Mouse (Mus musculus) lung, postnatal 14 days (tissue): ENCODE data around the gene Hist1h4f.
A peak's percentile ranks its signal among the peaks of the same experiment; 100 is the strongest.

ENCODE experiments used
- DNase-seq: peaks from one replicate; pipeline ENCODE4 v3.0.0; 2021

Hist1h4f gene

GRCm38 (mm10) chr13:23532262-23533075 is 19.0 kb downstream of the Hist1h4f start:
- no peak for DNase-seq

- DNase-seq = peak; percentile 97
Measured at GRCm38 (mm10) chr13:23530901-23531875, 20.3 kb downstream of the Hist1h4f start, which contains the start of gene Hist1h4h. Gene Hist1h4h, plus strand, starts transcription at chr13:23531050.

- peak; percentile 70 for DNase-seq
Measured at GRCm38 (mm10) chr13:23530181-23530900, 21.1 kb downstream of the Hist1h4f start.

GRCm38 (mm10) chr13:23529480-23530165 is 21.8 kb downstream of the Hist1h4f start:
- DNase-seq = no peak

- DNase-seq = no peak
Measured at GRCm38 (mm10) chr13:23529005-23529404, 22.4 kb downstream of the Hist1h4f start.

- DNase-seq = peak; percentile 96
Measured at GRCm38 (mm10) chr13:23526312-23526711, 25.1 kb downstream of the Hist1h4f start.

- DNase-seq = no peak
Measured at GRCm38 (mm10) chr13:23525901-23526300, 25.5 kb downstream of the Hist1h4f start.

- peak; percentile 77 for DNase-seq
Measured at GRCm38 (mm10) chr13:23524654-23525053, 26.8 kb downstream of the Hist1h4f start.

- no peak for DNase-seq
Measured at GRCm38 (mm10) chr13:23523976-23524375, 27.5 kb downstream of the Hist1h4f start.

GRCm38 (mm10) chr13:23521703-23522102 is 29.7 kb downstream of the Hist1h4f start:
- DNase-seq = peak; percentile 80

- DNase-seq = peak; percentile 84
Measured at GRCm38 (mm10) chr13:23519416-23519815, 32.0 kb downstream of the Hist1h4f start.

- DNase-seq = peak; percentile 88
Measured at GRCm38 (mm10) chr13:23518885-23519284, 32.6 kb downstream of the Hist1h4f start.

GRCm38 (mm10) chr13:23518295-23518603 is 33.2 kb downstream of the Hist1h4f start:
- no peak for DNase-seq

- DNase-seq = peak; percentile 92
Measured at GRCm38 (mm10) chr13:23517603-23518294, 33.7 kb downstream of the Hist1h4f start.

- DNase-seq = peak; percentile 85
Measured at GRCm38 (mm10) chr13:23516822-23517602, 34.4 kb downstream of the Hist1h4f start.

GRCm38 (mm10) chr13:23515826-23516620 is 35.4 kb downstream of the Hist1h4f start:
- DNase-seq = no peak

GRCm38 (mm10) chr13:23515281-23515680 is 36.2 kb downstream of the Hist1h4f start:
- DNase-seq = no peak

- DNase-seq = no peak
Measured at GRCm38 (mm10) chr13:23513517-23513916, 37.9 kb downstream of the Hist1h4f start.

- no peak for DNase-seq
Measured at GRCm38 (mm10) chr13:23510127-23510526, 41.3 kb downstream of the Hist1h4f start.
